Mouse (Mus musculus) hindlimb bud, embryonic 11.5 days (tissue): ENCODE measurements around the gene Atg13.

Experiments
- DNase-seq: peaks from one replicate; pipeline ENCODE4 v3.0.0-alpha.2; 2012; ENCODE audit warnings: low read depth, low spot score; ENCODE audit errors: extremely low spot score

The Atg13 gene

DNA sequence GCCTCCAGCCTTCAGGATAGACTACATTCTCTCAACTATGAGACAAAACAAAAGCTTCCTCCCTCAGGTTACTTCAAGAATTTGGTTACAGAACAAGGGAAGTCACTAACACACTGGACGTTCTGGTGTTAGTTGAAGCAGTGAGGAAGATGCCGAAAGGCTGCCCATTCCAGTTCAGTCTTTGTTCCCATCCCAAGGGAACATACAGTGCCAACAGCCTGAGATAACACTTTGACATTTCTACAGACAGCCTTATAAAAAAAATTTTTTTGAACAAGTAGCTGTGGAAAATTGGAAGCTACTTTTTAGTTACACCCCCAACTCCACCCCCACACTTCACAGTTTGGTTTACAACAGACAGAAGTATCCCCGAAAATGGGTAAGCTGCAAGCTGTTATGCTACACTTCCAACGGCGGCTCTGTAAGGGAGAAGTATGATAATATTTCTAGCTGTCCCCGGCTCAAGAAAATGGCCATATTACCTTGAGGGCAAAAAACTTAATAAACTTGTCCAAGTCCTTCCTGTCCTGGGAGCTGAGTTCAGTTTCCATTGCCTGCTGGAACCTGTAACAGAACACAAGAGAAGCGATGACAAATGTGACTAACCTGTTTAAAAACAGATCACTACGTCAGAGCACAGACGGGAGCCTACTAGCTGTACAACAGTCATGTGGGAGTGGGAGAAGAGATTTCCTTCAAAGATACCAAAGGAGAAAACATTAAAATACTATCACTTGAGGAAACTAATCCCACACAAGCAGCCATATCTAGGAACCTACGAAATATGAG, 14.7 kb downstream of the Atg13 start:
- no peak for DNase-seq

DNA sequence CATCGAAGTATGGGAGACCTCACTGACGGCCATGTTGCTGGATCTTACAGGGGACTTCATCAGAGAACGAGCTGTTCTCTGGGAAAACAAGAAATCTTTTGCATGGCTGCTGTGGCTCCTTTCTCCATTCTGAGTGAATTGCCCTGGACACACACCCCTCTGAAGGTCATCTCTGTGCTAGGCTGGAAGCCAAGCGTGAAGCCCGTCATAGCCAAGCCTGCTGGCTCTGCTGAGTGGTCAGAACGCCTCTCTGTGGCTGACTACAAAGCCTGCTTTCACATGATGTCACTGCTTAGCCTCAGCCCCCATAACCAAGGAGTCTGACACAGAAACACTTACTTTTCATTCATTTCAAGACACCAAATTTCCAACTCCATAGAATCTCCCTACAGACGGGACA, 20.9 kb downstream of the Atg13 start:
- no peak for DNase-seq

DNA sequence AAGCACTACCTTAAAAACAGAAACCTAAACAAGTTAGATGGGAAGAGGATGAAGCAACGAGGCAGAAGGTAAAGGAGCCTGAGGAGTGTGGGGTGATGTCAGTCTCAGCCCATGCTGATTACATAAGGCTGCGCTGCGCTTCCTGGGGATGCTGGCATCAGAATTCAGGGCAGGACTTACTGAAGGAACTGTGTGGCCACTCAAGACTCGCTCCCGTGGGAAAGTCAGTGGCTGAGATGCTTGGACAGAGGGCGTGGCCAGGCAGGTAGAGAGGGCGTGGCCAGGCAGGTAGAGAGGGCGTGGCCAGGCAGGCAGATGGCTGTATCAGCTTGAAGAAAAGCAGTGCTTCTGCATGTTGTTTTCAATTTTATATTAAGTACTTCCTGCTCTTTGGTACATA, 26.5 kb downstream of the Atg13 start:
- DNase-seq: no peak

DNA sequence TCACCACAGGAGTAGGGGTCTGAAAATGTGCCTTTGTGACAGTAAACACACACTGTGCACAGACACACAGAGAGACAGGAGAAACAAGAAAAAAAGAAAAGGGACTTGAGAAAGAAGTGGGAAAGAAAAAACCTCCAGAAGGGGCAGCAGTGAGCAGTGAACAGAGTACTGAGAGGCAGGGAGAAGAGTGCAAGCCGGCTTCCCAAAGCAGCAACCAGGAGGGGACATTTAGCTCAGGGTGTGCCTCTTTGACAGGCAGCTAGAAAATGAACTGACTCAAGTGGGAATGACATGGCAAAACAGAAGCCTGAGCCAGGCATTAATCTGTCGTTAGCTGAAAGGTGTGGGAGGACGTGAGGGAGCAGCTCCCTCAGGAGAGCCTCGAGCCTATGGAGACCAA, 27.5 kb downstream of the Atg13 start:
- DNase-seq: peak; percentile 14

DNA sequence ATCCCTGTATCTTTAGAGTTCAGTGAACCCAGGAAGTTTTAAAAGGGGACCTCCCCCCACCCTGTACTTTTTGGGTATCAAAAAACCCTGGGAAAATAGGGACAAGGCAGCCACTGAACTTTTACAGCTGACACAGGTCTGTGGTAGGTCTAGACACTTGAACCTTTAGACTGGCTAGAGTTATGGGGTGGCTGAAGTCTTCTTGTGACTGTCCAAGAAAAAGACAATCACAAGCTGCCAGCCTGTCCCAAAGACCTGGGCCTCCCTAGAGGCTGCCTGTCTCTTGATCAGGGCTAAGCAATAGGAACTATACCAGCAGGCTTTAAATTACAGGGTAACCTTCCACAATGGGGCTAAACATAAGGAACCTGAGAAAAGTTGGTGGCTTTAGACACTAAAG, 33.4 kb downstream of the Atg13 start:
- no peak for DNase-seq

DNA sequence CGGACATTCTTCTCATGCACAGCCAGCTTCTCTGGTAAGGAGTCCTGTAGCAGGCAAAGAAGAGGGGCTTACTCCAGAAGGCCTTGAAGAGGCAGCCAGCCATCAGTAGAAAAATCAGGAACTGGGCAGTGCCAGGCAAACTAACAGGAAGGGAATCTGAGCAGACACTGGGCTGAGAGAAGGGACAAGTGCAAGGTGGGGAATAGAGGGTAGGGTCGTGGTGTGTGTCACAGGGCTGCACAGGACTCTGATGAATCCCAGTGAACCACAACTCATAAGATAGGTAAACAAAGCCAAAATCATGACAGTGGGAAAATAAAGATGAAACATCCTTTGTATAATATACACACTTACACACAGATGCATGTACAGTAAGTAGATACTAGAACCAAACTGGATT, 34.0 kb downstream of the Atg13 start:
- DNase-seq: no peak

DNA sequence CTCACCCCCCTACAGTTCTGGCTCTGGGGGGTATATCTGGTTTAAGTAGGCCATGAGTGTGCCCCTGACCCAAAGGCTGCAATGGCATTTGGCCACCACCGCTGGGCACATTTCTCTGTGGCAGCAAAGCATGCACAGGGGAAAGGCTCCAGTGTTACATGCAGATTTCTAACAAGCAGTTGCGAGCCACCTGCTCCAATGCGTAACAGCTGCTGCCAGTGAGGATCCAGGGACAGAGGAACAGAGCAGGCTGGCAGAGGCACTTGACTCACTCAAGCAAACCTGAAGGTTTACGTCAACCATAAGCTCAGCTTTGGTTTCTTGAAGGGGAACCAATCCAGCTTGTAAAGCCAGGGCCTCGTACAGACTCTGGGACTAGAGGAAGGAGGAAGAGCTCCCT, 35.5 kb downstream of the Atg13 start:
- no peak for DNase-seq

DNA sequence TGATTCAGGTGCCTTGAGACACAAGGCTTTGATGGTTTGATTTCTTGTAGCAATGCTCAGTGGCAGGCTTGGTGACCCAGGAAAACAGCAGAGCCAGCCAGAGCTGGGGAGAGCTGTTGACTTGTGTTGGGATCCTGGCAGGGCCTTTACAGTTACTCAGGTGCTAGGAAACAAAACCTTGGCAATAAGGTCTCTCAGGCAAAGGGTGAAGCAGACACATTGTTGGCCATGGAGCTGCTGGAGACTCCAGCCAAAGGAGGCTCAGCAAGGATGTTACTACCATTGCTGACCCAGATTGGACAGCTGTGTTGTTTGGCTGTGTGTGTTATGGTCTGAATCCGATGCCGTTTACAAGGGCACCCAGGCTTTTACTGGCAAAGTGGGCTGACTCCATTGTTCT, 36.8 kb downstream of the Atg13 start:
- DNase-seq: no peak

DNA sequence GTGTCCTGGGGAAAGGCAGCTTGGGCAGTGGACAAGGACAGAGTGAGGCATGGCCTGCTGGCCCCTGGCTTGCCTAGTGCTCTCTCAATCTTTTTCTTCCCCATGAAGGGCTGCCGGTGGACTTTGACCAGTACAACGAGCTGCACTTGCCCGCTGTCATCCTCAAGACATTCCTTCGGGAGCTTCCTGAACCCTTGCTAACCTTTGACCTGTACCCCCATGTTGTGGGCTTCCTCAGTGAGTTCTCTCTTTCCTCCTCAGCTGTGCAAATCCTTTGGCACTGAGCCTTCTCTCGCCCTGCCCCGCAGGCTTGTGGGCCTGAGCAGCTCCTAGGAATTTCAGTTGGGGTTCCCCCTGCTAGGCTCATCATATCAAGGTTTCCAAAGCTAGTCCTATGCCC, 40.3 kb downstream of the Atg13 start:
- DNase-seq: no peak

DNA sequence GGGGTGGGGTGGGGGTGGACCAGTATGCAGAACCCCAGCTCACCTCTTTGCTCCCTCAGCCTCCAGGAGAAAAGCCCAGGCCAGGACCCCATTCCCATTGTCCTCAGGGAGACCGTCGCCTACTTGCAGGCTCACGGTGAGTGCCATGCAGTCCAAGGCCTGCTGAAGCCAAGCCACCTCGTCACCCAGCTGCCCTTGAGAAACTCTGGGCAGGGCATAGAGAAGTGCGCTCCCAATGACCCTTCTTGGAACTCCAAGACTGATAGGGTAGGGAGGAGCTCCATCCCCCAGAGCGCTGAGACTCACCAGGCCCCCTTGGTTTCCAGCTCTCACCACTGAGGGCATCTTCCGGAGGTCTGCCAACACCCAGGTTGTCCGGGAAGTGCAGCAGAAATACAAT, 41.0 kb downstream of the Atg13 start:
- DNase-seq: no peak

DNA sequence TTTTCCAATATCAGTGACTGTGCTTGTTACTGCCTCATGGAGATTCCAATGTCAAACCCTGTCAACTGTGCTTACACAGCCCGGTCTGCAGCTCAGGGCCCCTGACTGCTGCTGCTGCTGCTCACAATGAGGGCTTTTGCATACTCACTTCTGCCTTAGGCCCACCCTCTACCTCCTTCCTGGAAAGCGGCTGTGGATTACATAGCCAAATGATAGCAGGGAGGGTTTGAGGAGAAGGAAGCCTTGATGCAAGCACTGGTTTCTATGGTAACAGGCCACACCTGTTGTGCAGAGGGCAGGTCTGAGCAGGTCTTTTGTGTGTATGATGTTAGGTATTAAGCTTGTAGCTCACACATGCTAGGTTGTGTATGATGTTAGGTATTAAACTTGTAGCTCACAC, 42.6 kb downstream of the Atg13 start:
- DNase-seq: no peak

DNA sequence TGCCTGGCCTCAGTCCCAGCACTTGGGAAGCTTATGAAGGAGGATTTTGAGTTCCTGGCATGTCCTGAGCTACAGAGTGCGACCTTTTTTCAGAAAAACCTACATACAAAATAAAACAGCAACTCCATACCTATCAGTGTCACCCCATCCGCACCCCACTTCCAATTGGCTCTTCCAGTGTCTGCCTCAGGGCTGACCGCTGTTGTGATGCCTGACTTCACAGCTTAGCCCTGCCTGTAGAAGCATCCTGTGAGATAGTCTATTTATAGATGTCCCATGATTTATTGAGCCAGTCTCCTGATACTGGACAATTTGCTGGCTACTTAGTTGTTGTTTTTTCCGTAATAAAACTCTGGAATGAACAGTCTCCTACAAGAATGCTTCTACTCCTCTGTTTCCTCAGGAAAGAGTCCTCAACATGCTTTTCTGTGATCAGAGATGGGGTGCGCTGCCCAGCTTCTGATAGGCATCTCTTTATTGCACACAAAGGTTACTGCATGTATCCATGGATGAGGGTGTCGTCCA, 43.9 kb downstream of the Atg13 start:
- DNase-seq: no peak

DNA sequence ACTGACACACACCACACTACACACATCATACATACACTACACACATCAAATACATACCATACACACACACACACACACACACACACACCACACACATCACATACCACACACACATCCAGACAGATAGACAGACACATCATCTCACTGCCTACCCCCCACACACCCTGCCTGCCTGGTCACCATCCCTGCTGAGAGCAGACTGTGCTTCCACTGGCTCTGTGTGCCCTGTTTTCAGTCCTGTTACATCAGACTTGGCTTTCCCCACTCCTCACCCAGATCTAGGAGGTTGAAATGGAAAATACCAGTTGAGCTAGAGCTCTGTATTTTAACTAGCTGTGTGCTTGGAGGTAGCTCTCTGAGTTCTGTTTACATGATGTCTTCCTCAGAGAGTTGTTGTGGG, 45.6 kb downstream of the Atg13 start:
- DNase-seq: no peak

DNA sequence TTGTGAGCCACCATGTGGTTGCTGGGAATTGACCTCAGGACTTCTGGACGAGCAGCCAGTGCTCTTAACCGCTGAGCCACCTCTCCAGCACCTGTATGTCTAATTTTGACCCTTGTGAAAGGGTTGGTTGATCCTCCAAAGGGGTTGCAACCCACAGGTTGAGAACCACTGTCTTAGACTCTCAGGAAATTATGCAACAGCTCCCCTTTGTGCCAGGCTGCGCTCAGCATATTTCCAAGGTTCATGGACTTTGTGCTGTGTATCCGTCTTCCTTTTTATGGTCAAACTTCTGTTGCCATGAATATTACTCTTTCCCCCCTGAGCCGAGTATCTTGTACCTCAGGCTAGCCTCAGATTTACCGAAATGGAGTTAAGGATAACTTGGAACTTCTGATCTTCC, 49.4 kb downstream of the Atg13 start:
- no peak for DNase-seq

DNA sequence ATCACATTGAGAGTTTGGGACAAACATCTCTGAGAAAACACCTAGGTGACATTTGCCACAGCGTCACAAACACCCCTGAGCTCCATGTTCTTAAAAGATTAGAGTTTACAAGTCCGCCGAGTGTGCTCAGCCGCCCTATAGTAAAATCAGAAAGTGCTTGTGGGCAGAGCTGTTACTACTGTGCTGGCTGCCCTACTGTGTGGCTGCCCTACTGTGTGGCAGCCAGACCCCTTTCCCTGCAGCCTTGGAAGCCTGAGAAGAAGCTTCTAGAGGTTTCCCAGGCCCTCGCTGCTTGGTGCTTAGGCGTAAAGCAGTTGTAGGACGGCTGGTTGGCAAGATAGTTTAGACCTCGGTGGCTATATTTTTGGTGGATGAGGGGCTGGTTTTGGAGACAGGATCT, 50.7 kb downstream of the Atg13 start:
- DNase-seq: no peak

DNA sequence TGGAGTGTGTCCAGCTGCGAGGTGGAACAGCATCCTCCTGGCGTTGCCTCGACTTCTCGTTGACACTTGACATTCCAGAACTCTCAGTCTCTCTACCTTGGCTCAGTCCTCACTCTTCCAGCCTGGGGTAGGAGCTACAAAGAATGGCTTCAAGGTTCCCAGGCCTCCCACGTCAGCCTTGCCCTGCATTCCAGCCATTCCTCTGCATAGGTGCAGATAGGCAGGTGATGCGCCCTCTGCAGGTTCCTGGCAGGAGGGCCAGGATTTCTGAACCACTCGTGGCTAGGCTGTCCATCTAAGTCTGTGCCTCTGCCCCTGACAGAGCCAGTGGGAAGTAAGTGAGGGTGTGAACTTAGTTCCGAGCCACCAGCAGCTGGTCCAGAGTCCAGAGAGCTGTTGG, 53.6 kb downstream of the Atg13 start:
- DNase-seq: no peak

DNA sequence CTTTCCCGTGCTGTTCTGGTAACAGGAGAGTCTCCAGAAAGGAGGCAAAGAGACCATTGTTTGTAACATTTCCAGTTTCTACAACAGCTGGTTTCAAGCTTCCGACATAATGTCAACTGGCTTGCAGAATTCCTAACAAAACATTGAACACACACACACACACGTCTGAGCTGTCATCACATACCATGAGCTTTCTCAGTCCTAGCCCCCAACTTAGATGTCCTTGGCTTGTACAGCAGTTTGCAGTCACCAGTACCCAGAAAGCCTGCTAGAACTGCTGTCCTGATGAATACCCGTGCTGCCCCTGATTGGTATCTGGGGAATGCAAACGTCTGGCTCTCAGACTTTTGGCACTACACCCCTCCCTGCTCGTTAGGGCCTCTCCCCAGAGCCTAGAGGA, 54.5 kb downstream of the Atg13 start:
- no peak for DNase-seq

DNA sequence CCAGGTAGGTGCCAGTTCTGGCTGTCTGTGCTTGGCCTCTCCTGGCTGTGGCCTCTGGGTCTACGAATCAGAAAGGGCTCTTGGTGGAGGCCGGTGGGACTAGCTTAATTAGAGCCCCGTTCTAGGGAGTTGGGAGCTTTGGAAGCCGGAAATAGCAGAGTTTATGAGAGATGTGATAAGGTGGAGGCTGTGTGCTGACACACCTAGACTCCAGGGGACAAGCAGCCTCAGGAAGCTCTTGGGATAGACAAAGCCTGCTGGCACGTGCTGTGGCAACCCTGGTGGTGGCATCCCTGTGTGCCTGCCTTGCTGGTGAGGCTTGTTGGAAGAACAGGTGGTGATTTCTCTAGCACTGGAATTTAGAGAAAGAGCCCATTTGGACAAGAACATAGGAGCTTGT, 55.0 kb downstream of the Atg13 start:
- no peak for DNase-seq

DNA sequence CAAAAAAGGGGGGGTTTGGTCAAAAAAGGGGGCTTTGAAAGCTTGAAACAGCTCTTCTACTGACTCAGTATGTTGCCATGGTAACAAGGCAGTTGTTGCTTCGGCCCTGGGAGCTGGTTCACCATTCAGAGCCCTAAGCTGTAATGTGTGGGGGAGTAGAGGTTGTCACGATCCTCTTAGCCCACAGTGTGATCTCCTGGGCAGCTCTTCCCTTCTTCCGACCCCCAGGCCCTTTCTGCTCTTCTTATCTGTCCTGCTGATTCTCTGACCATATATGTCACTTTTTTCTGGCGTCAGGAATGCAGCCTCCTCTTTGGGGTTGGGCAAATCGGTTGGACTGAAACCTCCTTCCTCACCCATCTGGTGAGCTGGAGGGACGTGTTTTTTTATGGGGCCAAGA, 57.5 kb downstream of the Atg13 start:
- no peak for DNase-seq

DNA sequence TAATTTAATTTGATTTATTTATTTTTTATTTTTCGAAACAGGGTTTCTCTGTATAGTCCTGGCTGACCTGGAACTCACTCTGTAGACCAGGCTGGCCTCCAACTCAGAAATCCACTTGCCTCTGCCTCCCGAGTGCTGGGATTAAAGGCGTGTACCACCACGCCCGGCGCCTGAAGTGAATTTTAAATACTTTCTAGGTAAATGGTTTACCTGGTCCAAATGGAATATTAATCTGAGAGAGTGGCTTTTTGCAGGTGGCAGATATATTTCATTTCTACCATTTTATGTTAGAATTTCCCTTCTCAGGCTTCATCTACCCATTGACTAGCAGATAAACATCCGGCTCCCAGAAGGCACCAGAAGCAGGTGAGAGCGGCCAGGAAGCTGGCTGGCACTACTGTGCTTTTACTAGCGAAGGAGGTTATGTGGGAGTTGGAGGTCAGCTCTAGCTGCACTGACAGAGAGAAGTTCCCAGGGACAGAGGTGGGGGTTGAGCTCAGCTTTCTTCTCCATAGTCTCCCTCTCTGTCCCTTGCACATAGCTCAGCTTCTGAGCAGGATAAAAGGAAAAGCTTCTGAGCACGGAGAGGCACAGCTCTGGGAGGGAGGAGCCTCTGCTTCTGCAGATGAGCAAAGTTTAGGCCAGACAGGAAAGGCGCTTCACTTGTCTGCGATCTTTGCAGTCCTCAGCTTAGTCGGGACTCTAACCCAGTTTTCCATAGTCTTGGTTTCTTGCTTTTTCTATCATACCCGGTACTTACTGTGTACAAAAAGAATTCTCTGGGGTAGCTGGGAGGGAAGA, 58.7 kb downstream of the Atg13 start:
- DNase-seq: no peak

DNA sequence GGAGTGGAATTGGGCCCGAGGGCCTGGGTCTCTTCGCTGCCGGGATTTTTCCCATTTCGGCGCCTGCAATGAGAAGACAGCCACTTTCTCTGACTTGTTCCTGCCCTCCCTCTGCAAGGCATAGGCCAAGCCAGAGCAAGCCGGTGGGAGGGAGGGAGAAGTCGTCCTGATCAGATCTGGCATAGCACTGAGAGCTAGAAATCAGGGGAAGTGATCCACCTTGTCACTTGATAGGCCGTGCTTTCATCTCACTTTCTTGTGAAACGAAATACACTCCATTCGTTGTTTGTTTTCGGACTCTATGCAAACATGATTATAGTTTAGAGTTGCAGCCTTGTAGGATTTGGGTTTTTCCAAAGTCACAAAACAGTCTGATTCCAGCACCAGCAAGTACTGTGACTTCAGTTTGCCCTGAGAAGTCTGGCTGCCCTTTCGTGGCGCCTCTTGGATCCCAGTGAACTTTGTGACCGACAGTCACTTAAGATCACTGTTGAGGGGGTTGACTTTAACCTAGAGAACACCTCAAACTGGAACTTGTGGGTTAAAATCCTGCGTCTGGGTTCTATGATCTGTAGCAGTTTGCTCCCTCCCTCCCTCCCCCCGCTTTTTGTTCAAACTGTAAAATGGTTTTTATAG, 59.9 kb downstream of the Atg13 start:
- DNase-seq: no peak
